Mouse (Mus musculus): ENCODE results near the gene Olfr160. TPM values are rescaled to one million over a fixed set of nuclear protein-coding genes. Genes with fewer than 3 reads are reported as not detected.

Olfr160 gene
- polyA plus RNA-seq, 1 experiment from 2014 or later: not detected

DNA sequence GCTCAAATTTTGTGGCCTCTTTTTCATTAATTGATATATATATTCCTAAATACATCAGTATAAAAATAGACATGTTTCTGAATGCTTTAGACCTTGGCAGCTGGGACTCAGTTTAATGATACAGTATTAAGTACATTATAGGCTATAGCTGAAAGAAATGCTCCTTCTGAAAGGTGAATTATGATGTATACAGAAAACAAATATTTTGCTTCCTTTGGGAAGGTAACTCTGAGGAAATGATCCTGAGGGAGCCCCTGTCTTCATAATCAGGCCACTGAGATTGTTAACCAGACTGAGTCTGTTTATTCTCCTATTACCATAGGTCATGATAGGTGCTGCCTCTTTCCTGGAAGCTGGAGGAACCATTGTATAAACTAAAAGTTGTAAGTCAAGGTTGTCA lies 28.8 kb upstream of the Olfr160 start, which contains the start of gene Olfr874:
Olfr874 (plus strand) TSS at position 301 of the 400 bp plus-strand sequence.
- no peaks in the 10 kb centered on the region for H3K27me3 ChIP-seq (ENCODE audit: insufficient read depth, low read length)
- DNase-seq (ENCODE audit: low spot score) (no peak), ATAC-seq (replicated peaks; ENCODE audit: low FRiP score, low read depth) (no peak)
- H3K9me3 ChIP-seq (replicated peaks; ENCODE audit: low read length): no peaks in the 10 kb centered on the region
- no peak for TF ChIP-seq CTCF (IDR thresholded peaks at IDR 0.05; ENCODE audit: low read depth)
- H3K9ac ChIP-seq (ENCODE audit: low read depth, low read length): no peak within 1 kb of the TSS
- H3K36me3 ChIP-seq (ENCODE audit: insufficient read depth, low read length): no peaks in the 10 kb centered on the region
- no peak within 1 kb of the TSS for H3K4me3 ChIP-seq (replicated peaks; ENCODE audit: low read depth, low read length)
- H3K27ac ChIP-seq: no peak within 1 kb of the TSS
- no peaks in the 10 kb centered on the region for H3K4me1 ChIP-seq (replicated peaks; ENCODE audit: insufficient read depth, low read length)
- no peak within 1 kb of the TSS for H3K4me2 ChIP-seq (ENCODE audit: low read length)

- Histone ChIP-seq H3K9me3 (replicated peaks; ENCODE audit: low read length) (no peaks in the 10 kb centered on the region), H3K36me3 (ENCODE audit: insufficient read depth, low read length) (no peaks in the 10 kb centered on the region), H3K27me3 (ENCODE audit: insufficient read depth, low read length) (no peaks in the 10 kb centered on the region), H3K4me3 (replicated peaks; ENCODE audit: low read depth, low read length) (no peak overlapping the region), H3K4me2 (ENCODE audit: low read length) (no peak overlapping the region), H3K27ac (no peak overlapping the region), H3K9ac (ENCODE audit: low read depth, low read length) (no peak overlapping the region), H3K4me1 (replicated peaks; ENCODE audit: insufficient read depth, low read length) (no peaks in the 10 kb centered on the region)
- WGBS: 96% methylated on average over 1 of the region's 1 CpGs
- no peak for ATAC-seq (replicated peaks; ENCODE audit: low FRiP score, low read depth)
- no peak for DNase-seq (ENCODE audit: low spot score)
- no peak for TF ChIP-seq CTCF (IDR thresholded peaks at IDR 0.05; ENCODE audit: low read depth)
Observed at GRCm38 (mm10) chr9:37734310-37734709, 18.3 kb upstream of the Olfr160 start.

DNA sequence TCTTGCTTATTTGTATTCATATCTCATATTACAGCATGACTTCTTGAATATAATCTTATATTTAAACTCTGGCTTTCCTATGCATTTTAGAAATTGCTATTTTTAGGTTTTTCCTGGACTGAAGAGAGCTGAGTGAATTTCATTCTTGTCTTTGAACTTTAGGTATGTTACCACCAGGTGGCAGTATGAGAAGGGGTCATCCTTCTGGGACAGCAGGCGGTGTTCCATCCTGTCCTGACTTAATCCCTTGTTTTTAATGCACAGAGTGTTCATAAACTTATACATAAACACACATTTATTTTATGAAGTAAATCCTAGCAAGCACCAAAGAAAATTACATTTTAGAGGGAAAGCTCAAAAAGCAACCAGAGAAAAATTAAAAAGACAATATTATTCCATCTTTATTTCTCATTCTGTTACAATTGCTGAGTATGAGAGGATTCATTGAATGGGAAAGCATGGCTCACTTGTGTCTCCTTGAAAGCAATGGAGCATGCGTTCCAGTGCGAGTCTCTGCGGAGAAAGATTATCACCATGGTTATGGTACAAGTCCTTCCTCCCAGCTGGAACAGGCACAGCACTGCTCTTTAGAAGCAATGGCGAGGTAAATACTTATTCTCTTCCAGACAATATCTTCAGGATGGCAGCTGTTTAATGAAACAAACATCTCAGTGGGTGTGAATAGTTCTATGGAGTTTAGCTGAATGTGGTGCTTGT lies 25.9 kb downstream of the Olfr160 start:
- WGBS: 55% methylated on average over 5 of the region's 5 CpGs
- DNase-seq (ENCODE audit: low spot score): peak; percentile 56
- H3K27ac ChIP-seq: no peak overlapping the region
- TF ChIP-seq CTCF (IDR thresholded peaks at IDR 0.05; ENCODE audit: low read depth): peak; percentile 80
- H3K9ac ChIP-seq (ENCODE audit: low read depth, low read length): no peak overlapping the region
- H3K4me2 ChIP-seq (ENCODE audit: low read length): no peak overlapping the region
- H3K4me3 ChIP-seq (replicated peaks; ENCODE audit: low read depth, low read length): no peak overlapping the region
- no peak for ATAC-seq (replicated peaks; ENCODE audit: low FRiP score, low read depth)
- no peaks in the 10 kb centered on the region for H3K4me1 ChIP-seq (replicated peaks; ENCODE audit: insufficient read depth, low read length)
- H3K9me3 ChIP-seq (replicated peaks; ENCODE audit: low read length): no peaks in the 10 kb centered on the region
- no peaks in the 10 kb centered on the region for H3K27me3 ChIP-seq (ENCODE audit: insufficient read depth, low read length)
- H3K36me3 ChIP-seq (ENCODE audit: insufficient read depth, low read length): no peaks in the 10 kb centered on the region

- no peak overlapping the region for H3K27ac ChIP-seq
- H3K4me3 ChIP-seq (replicated peaks; ENCODE audit: low read depth, low read length): no peak overlapping the region
- no peak for ATAC-seq (replicated peaks; ENCODE audit: low FRiP score, low read depth)
- 0 out of 2 replicates have a peak, but pooled peaks have one; percentile 13 for TF ChIP-seq CTCF (IDR thresholded peaks at IDR 0.05; ENCODE audit: low read depth)
- no peak for DNase-seq (ENCODE audit: low spot score)
- 31% methylated on average over 3 of the region's 3 CpGs for WGBS
- H3K4me1 ChIP-seq (replicated peaks; ENCODE audit: insufficient read depth, low read length): no peaks in the 10 kb centered on the region
- H3K9ac ChIP-seq (ENCODE audit: low read depth, low read length): no peak overlapping the region
- H3K27me3 ChIP-seq (ENCODE audit: insufficient read depth, low read length): no peaks in the 10 kb centered on the region
- no peak overlapping the region for H3K4me2 ChIP-seq (ENCODE audit: low read length)
- no peaks in the 10 kb centered on the region for H3K9me3 ChIP-seq (replicated peaks; ENCODE audit: low read length)
- H3K36me3 ChIP-seq (ENCODE audit: insufficient read depth, low read length): no peaks in the 10 kb centered on the region
Observed at GRCm38 (mm10) chr9:37687941-37688303, 28.1 kb downstream of the Olfr160 start.

DNA sequence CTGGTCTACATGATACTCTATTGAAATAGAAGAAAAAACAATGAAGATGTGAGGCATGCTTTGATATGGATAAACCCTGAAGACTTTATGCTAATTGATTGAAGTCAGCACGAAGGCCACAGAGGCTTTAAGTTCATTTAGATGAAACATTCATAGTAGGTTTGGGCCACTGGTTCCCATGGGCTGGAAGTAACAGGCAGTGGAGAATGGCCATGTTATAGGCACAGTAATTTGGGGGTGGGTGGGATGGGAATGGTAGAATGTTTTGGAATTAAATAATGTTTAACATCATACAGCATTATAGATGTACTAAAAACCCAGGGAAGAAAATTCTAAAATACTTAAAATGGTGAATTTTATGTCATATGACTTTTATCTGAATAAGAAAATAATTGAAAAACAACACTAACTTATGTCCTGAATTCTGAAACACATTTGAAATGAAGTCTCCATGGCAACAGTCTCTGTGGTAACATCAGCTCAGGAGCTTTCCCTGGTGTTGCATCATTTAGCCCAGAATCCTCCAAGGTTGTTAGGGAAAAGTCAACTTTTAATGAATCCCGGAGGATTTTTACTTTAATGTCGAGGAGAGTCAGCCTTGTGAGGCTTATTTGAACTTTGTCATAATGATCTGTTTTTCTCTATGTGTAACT lies 28.6 kb downstream of the Olfr160 start:
- Histone ChIP-seq H3K27ac (no peak overlapping the region), H3K4me3 (replicated peaks; ENCODE audit: low read depth, low read length) (no peak overlapping the region), H3K27me3 (ENCODE audit: insufficient read depth, low read length) (no peaks in the 10 kb centered on the region), H3K36me3 (ENCODE audit: insufficient read depth, low read length) (no peaks in the 10 kb centered on the region), H3K4me2 (ENCODE audit: low read length) (no peak overlapping the region), H3K4me1 (replicated peaks; ENCODE audit: insufficient read depth, low read length) (no peaks in the 10 kb centered on the region), H3K9me3 (replicated peaks; ENCODE audit: low read length) (no peaks in the 10 kb centered on the region), H3K9ac (ENCODE audit: low read depth, low read length) (no peak overlapping the region)
- 75% methylated on average over 3 of the region's 3 CpGs for WGBS
- DNase-seq (ENCODE audit: low spot score) (no peak), ATAC-seq (replicated peaks; ENCODE audit: low FRiP score, low read depth) (no peak)
- TF ChIP-seq CTCF (IDR thresholded peaks at IDR 0.05; ENCODE audit: low read depth): no peak

DNA sequence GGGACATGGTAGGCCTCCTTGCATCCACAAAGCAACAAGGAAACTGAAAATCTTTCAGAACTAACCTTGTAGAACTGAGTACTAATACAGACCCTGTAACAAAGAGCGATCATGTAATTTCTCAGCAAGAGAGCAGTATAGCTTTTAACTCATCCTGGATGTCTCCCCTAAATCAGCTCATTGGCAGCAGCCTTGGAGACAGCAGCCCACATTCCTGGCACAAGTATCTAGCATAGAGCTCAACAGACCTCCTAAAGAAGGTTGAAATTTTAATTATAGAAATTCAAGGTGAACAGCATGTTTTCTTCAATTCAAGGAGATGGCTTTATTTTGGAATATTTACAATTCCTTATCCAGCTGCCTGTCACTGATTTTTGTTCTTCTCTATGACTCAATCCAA lies 34.9 kb downstream of the Olfr160 start:
- Histone ChIP-seq H3K9ac (ENCODE audit: low read depth, low read length) (no peak overlapping the region), H3K27me3 (ENCODE audit: insufficient read depth, low read length) (no peaks in the 10 kb centered on the region), H3K27ac (no peak overlapping the region), H3K4me2 (ENCODE audit: low read length) (no peak overlapping the region), H3K4me3 (replicated peaks; ENCODE audit: low read depth, low read length) (no peak overlapping the region), H3K4me1 (replicated peaks; ENCODE audit: insufficient read depth, low read length) (no peaks in the 10 kb centered on the region), H3K9me3 (replicated peaks; ENCODE audit: low read length) (no peaks in the 10 kb centered on the region), H3K36me3 (ENCODE audit: insufficient read depth, low read length) (no peaks in the 10 kb centered on the region)
- no peak for TF ChIP-seq CTCF (IDR thresholded peaks at IDR 0.05; ENCODE audit: low read depth)
- ATAC-seq (replicated peaks; ENCODE audit: low FRiP score, low read depth) (no peak), DNase-seq (ENCODE audit: low spot score) (no peak)
- 87% methylated on average over 1 of the region's 1 CpGs for WGBS
